16 mouse cellular contexts compared by ENCODE assay signal in the genomic region with DNA sequence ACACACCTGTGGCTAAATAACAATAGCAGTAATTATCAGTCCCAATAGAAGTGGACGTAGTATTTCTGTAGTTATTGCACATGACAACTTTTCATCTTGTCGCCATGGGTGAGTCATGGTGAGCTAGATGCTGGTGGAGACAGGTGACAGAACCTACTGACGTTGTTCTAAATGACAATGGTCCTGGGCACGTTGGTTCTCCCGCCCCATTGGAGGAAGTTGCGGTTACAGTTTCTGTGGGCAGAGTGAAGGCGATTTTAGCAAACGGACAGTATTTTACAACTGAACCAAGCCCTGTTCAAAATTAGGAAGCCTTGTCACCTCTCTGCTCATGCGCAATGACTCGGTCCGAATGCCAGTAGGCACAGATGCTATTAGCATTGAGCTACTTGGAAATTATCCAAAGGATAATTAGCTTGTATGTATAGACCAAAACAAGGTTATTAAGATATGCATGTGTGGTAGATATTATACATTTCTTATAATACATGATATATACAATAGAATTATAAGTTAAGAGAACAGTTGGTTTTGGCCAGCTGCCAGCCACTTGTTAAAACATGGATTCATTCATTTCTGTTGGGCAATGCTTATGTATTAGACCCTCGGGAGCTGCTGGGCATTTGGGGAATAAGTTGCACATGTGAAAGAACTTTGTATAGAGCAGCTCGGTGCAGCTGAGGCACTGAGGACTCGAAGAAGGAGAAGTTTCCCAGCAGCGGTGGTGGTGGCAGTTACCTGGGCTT. TPM values are rescaled to one million over a fixed set of nuclear protein-coding genes. Genes with fewer than 3 reads are reported as not detected.
"Had no signal": no experiment of that assay in that cellular context is flagged by ENCODE, and none has a peak within 500 bp of the region (broad histone marks: within the 10 kb centered on the region; RNA-seq: fewer than 3 reads in every experiment).

No protein-coding gene starts in this region.

- H3K36me3 ChIP-seq: limb, embryonic 15.5 days; liver, embryonic 13.5 days; midbrain, embryonic 12.5 days; neural tube, embryonic 13.5 days had no signal

- ATAC-seq: intestine, postnatal 0 days; liver, postnatal 0 days; midbrain, embryonic 16.5 days had no signal

- H3K4me2 ChIP-seq: limb, embryonic 15.5 days; liver, embryonic 13.5 days; midbrain, embryonic 12.5 days; neural tube, embryonic 13.5 days had no signal

- H3K27ac ChIP-seq: limb, embryonic 15.5 days; liver, embryonic 13.5 days; midbrain, embryonic 12.5 days; neural tube, embryonic 13.5 days had no signal

- H3K9me3 ChIP-seq: limb, embryonic 15.5 days; liver, embryonic 13.5 days; midbrain, embryonic 12.5 days; neural tube, embryonic 13.5 days had no signal

- H3K4me3 ChIP-seq: limb, embryonic 15.5 days; liver, embryonic 13.5 days; midbrain, embryonic 12.5 days; neural tube, embryonic 13.5 days had no signal

- H3K9ac ChIP-seq: limb, embryonic 15.5 days; liver, embryonic 13.5 days; liver, postnatal 0 days; midbrain, embryonic 12.5 days; neural tube, embryonic 13.5 days had no signal

- H3K27me3 ChIP-seq: liver, embryonic 13.5 days; neural tube, embryonic 13.5 days had no signal

- DNase-seq: kidney, adult 8-10 months; layer of hippocampus, postnatal 36 days; left cerebral cortex, postnatal 4 days; liver, embryonic 13.5 days; liver, postnatal 0 days; lung, postnatal 4 days; right cerebral cortex, adult 18-20 months; right cerebral cortex, postnatal 25 days; thymus, postnatal 36 days had no signal

- H3K4me1 ChIP-seq: liver, embryonic 13.5 days; midbrain, embryonic 12.5 days had no signal

RNA-seq across cellular contexts. Expression of a gene that starts 53.6 kb away (rescaled TPM):
- total RNA-seq: layer of hippocampus, postnatal 36 days; megakaryocyte-erythroid progenitor cell, adult 5-6 weeks had no signal
- polyA plus RNA-seq: limb, embryonic 15.5 days; midbrain, embryonic 12.5 days; midbrain, embryonic 16.5 days; neural tube, embryonic 13.5 days; small intestine, adult 2 months had no signal
